Mouse (Mus musculus): ENCODE measurements around the gene Retn.

The Retn gene

DNA sequence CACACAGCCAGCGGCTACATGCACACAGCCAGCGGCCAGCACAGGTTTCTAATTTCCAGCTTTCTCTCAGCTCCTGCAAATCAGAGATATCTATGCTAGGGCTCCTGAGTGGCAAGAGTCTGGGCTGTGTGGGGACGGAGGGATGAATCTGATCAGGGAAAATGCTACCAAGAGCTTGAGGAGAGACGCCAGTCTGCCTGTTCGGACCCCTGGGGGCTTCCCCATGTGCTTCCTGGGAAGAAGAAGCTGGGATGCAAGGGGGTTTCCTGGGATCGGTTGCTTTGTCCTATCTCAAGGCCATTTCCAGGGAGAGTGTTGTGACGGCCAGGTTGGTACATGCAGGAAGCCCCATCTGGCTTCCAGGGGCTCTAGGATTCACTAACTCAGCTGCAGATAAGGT is 52.0 kb downstream of the Retn start:
- no peak for DNase-seq (ENCODE audit: extremely low spot score, low read depth, low spot score)

Data from hindlimb bud, embryonic 11.5 days (tissue).